Mouse (Mus musculus) testis, adult 2 months (tissue): ENCODE measurements at regions not wholly inside any gene's neighbourhood (a gene's known extent, or its start where the extent isn't known, plus 50 kb on each side); places are given as distances from the start of the nearest gene placed in this dataset.

ENCODE experiments used
- CTCF ChIP-seq: fragments of 200-500 bp; IDR thresholded peaks from 2 replicates; pipeline ENCODE4 v1.5.1; 2012; ENCODE audit warnings: low read depth, mild to moderate bottlenecking, inconsistent platforms, low read length, moderate library complexity; ENCODE audit not compliant: control insufficient read depth, insufficient read depth, insufficient replicate concordance
- POLR2A ChIP-seq: fragments of 200-500 bp; IDR thresholded peaks from 2 replicates; pipeline ENCODE4 v1.6.1; 2012; ENCODE audit warnings: low read depth, mild to moderate bottlenecking, inconsistent platforms, low read length, moderate library complexity; ENCODE audit not compliant: control insufficient read depth

- no peak for TF ChIP-seq POLR2A
- no peak for TF ChIP-seq CTCF
These were observed 91.8 kb upstream of the Lifr start for GRCm38 (mm10) chr15:6998576-6999070.
